14 mouse cellular contexts compared by ENCODE assay signal in genomic region chr16:35271572-35271971, GRCm38 (mm10).
DNase-seq lines count a peak whose midpoint lies in the region; ATAC-seq and TF ChIP-seq lines count a peak whose summit lies in the region.
"Had no signal": no experiment of that assay in that cellular context is flagged by ENCODE, and none has a peak within 500 bp of the region (broad histone marks: within the 10 kb centered on the region; RNA-seq: fewer than 3 reads in every experiment).

No protein-coding gene starts in this region.

- H3K27ac ChIP-seq in intestine, postnatal 0 days (ENCODE audit: low read depth, low read length), result no peak overlapping the region
- no peak overlapping the region for H3K27ac ChIP-seq in intestine, embryonic 15.5 days
- H3K27ac ChIP-seq in embryonic facial prominence, embryonic 14.5 days (replicated peaks; ENCODE audit: low read depth, low read length), result no peak overlapping the region
- no peak overlapping the region for H3K27ac ChIP-seq in midbrain, postnatal 0 days (ENCODE audit: low read depth, low read length)
- H3K27ac ChIP-seq: hindbrain, embryonic 12.5 days; lung, embryonic 15.5 days had no signal

- H3K4me3 ChIP-seq in intestine, postnatal 0 days (ENCODE audit: low read depth, low read length), result no peak overlapping the region
- no peak overlapping the region for H3K4me3 ChIP-seq in intestine, embryonic 15.5 days (replicated peaks)
- no peak overlapping the region for H3K4me3 ChIP-seq in embryonic facial prominence, embryonic 14.5 days (ENCODE audit: low read depth, low read length)
- no peak overlapping the region for H3K4me3 ChIP-seq in midbrain, postnatal 0 days (ENCODE audit: low read depth, low read length)
- H3K4me3 ChIP-seq: hindbrain, embryonic 12.5 days; lung, embryonic 15.5 days had no signal

- no peaks in the 10 kb centered on the region for H3K27me3 ChIP-seq in intestine, postnatal 0 days (replicated peaks; ENCODE audit: control insufficient read depth, insufficient read depth, low read length)
- 0 out of 2 replicates have a peak, but pooled peaks cover 4% of the 10 kb centered on the region for H3K27me3 ChIP-seq in intestine, embryonic 15.5 days (replicated peaks)
- no peaks in the 10 kb centered on the region for H3K27me3 ChIP-seq in embryonic facial prominence, embryonic 14.5 days (replicated peaks; ENCODE audit: control insufficient read depth, insufficient read depth, low read length)
- no peaks in the 10 kb centered on the region for H3K27me3 ChIP-seq in midbrain, postnatal 0 days (ENCODE audit: insufficient read depth, low read length)
- H3K27me3 ChIP-seq: hindbrain, embryonic 12.5 days had no signal

- no peak overlapping the region for H3K9ac ChIP-seq in intestine, postnatal 0 days (ENCODE audit: low read depth, low read length)
- H3K9ac ChIP-seq in intestine, embryonic 15.5 days, result no peak overlapping the region
- H3K9ac ChIP-seq in embryonic facial prominence, embryonic 14.5 days (ENCODE audit: low read depth, low read length), result no peak overlapping the region
- no peak overlapping the region for H3K9ac ChIP-seq in midbrain, postnatal 0 days (replicated peaks; ENCODE audit: low read length, poor library complexity, severe bottlenecking)
- H3K9ac ChIP-seq: hindbrain, embryonic 12.5 days; lung, embryonic 15.5 days had no signal

- no peaks in the 10 kb centered on the region for H3K4me1 ChIP-seq in intestine, postnatal 0 days (replicated peaks; ENCODE audit: control insufficient read depth, insufficient read depth, low read length)
- H3K4me1 ChIP-seq in intestine, embryonic 15.5 days (replicated peaks), result no peaks in the 10 kb centered on the region
- H3K4me1 ChIP-seq in embryonic facial prominence, embryonic 14.5 days (ENCODE audit: control insufficient read depth, insufficient read depth, low read length), result no peaks in the 10 kb centered on the region
- H3K4me1 ChIP-seq in midbrain, postnatal 0 days (ENCODE audit: insufficient read depth, low read length), result no peaks in the 10 kb centered on the region
- H3K4me1 ChIP-seq: lung, embryonic 15.5 days had no signal

- H3K9me3 ChIP-seq in intestine, postnatal 0 days (ENCODE audit: control insufficient read depth), result no peaks in the 10 kb centered on the region
- no peaks in the 10 kb centered on the region for H3K9me3 ChIP-seq in intestine, embryonic 15.5 days
- no peaks in the 10 kb centered on the region for H3K9me3 ChIP-seq in embryonic facial prominence, embryonic 14.5 days (ENCODE audit: control insufficient read depth, low read length)
- H3K9me3 ChIP-seq in midbrain, postnatal 0 days (ENCODE audit: low read length), result no peaks in the 10 kb centered on the region
- H3K9me3 ChIP-seq: hindbrain, embryonic 12.5 days; lung, embryonic 15.5 days had no signal

- TF ChIP-seq CTCF in intestine, postnatal 0 days (IDR thresholded peaks at IDR 0.05; ENCODE audit: low read depth), result peak; percentile 52
- TF ChIP-seq CTCF in midbrain, postnatal 0 days (IDR thresholded peaks at IDR 0.05), result peak; percentile 60

- H3K4me2 ChIP-seq in intestine, postnatal 0 days (replicated peaks; ENCODE audit: low read depth), result no peak overlapping the region
- H3K4me2 ChIP-seq in intestine, embryonic 15.5 days (replicated peaks), result no peak overlapping the region
- no peak overlapping the region for H3K4me2 ChIP-seq in embryonic facial prominence, embryonic 14.5 days (ENCODE audit: low read depth, low read length)
- H3K4me2 ChIP-seq in midbrain, postnatal 0 days (ENCODE audit: low read depth, low read length, poor library complexity, severe bottlenecking), result no peak overlapping the region
- H3K4me2 ChIP-seq: hindbrain, embryonic 12.5 days; lung, embryonic 15.5 days had no signal

- ATAC-seq in intestine, postnatal 0 days, result no peak
- ATAC-seq in intestine, embryonic 15.5 days, result no peak
- no peak for ATAC-seq in embryonic facial prominence, embryonic 14.5 days (ENCODE audit: low read depth)
- ATAC-seq in midbrain, postnatal 0 days (ENCODE audit: low FRiP score), result 0 out of 2 replicates have a peak, but pooled peaks have one; percentile 46
- ATAC-seq in inflammation-experienced regulatory T-cells, adult 6 months, result no peak

- 42% methylated on average over 4 of the region's 4 CpGs for WGBS in intestine, postnatal 0 days
- 39% methylated on average over 4 of the region's 4 CpGs for WGBS in intestine, embryonic 15.5 days
- 36% methylated on average over 4 of the region's 4 CpGs for WGBS in embryonic facial prominence, embryonic 14.5 days
- 46% methylated on average over 4 of the region's 4 CpGs for WGBS in midbrain, postnatal 0 days

- H3K36me3 ChIP-seq in intestine, postnatal 0 days (ENCODE audit: control insufficient read depth, insufficient read depth), result no peaks in the 10 kb centered on the region
- no peaks in the 10 kb centered on the region for H3K36me3 ChIP-seq in intestine, embryonic 15.5 days
- H3K36me3 ChIP-seq in embryonic facial prominence, embryonic 14.5 days (ENCODE audit: control insufficient read depth, insufficient read depth, low read length), result no peaks in the 10 kb centered on the region
- H3K36me3 ChIP-seq in midbrain, postnatal 0 days (ENCODE audit: insufficient read depth, low read length), result peaks cover 10% of the 10 kb centered on the region
- H3K36me3 ChIP-seq: hindbrain, embryonic 12.5 days; lung, embryonic 15.5 days had no signal

- DNase-seq in thymus, postnatal 0 days (ENCODE audit: low spot score), result peak; percentile 47
- no peak for DNase-seq in thymus, postnatal 4 days
- peak; percentile 19 for DNase-seq in embryonic facial prominence, embryonic 14.5 days (ENCODE audit: low spot score)
- DNase-seq in midbrain, postnatal 0 days (ENCODE audit: low spot score), result peak; percentile 42
- DNase-seq in adrenal gland, adult 2 months, result no peak
- DNase-seq: heart, adult 18-20 months; kidney, postnatal 25 days; spleen, adult 18-20 months; thymus, adult 18-20 months had no signal

Comparison
In these comparisons a context has a peak if more than half of its experiments do, and no peak if none do; other contexts are left out.
1. DNase-seq: peak in thymus, postnatal 0 days (single experiment), embryonic facial prominence, embryonic 14.5 days (single experiment) and midbrain, postnatal 0 days (single experiment); none in thymus, postnatal 4 days (single experiment) and adrenal gland, adult 2 months (single experiment).